Mouse (Mus musculus) liver, postnatal 0 days (tissue): ENCODE measurements at regions not wholly inside any gene's neighbourhood (a gene's known extent, or its start where the extent isn't known, plus 50 kb on each side); places are given as distances from the start of the nearest gene placed in this dataset.

Source experiments
- CTCF ChIP-seq: sonication (generic); IDR thresholded peaks from 2 replicates; pipeline ENCODE4 v1.5.1; 2016; ENCODE audit warnings: antibody characterized with exemption, low read depth
- EP300 ChIP-seq: IDR thresholded peaks from 2 replicates; pipeline ENCODE4 v1.6.1; 2016; ENCODE audit warnings: antibody characterized with exemption, low read depth, mild to moderate bottlenecking

GRCm38 (mm10) chr12:54414201-54414600 lies 210.5 kb upstream of the Egln3 start:
- TF ChIP-seq CTCF (no peak), EP300 (no peak)
